In the genomic region with DNA sequence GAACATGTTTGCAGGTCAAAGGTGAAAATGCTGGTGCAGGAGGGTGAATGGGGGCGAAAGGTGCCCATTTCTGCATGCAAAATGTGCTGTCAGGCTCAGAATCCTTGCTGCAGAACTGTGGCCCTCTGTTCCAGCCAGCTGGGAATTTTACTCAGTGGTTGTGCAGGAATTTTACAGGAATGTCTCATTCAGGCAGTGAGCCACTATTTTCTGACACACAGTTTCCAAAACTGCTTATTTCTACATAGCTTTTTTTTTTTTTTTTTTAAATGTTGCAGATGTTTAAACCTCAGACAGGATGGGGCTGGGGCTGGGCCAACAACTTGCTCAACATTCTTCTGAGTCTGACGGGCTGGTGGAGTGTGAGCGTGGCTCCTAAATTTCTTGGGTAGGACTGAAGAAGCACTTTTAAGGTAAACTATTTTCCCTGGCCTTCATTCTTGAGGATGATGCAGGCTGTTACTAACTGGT, we compare ENCODE assay signal across 8 mouse cellular contexts. TPM values are rescaled to one million over a fixed set of nuclear protein-coding genes. Genes with fewer than 3 reads are reported as not detected.
A peak's percentile ranks its signal among the peaks of the same experiment; 100 is the strongest.
DNase-seq lines count a peak whose midpoint lies in the region; ATAC-seq and TF ChIP-seq lines count a peak whose summit lies in the region.

No protein-coding gene starts in this region.

- H3K27ac ChIP-seq in heart, embryonic 14.5 days (replicated peaks in 1 of 2; ENCODE audit: control insufficient read depth in 1 of 2, insufficient read depth in 1 of 2, low read depth in 2 of 2, low read length in 2 of 2) = peak overlapping the region; percentile 10 to 57; a peak in 1 of 4 replicates
- peak overlapping the region; percentile 66 for H3K27ac ChIP-seq in liver, embryonic 16.5 days (ENCODE audit: low read length)
- no peak overlapping the region for H3K27ac ChIP-seq in forebrain, postnatal 0 days (ENCODE audit: low read depth, low read length)

- ATAC-seq in frontal cortex, adult (ENCODE audit: low TSS enrichment) = peak; percentile 69
- no peak for ATAC-seq in heart, embryonic 14.5 days (ENCODE audit: insufficient number of reproducible peaks, insufficient read depth, low FRiP score, low read depth)
- peak; percentile 35 for ATAC-seq in liver, embryonic 16.5 days (ENCODE audit: low read depth)
- ATAC-seq in forebrain, postnatal 0 days = no peak

- no peak overlapping the region for H3K9ac ChIP-seq in heart, embryonic 14.5 days (ENCODE audit: low read length)
- no peak overlapping the region for H3K9ac ChIP-seq in liver, embryonic 16.5 days (ENCODE audit: low read depth, low read length)
- H3K9ac ChIP-seq in forebrain, postnatal 0 days = no peak overlapping the region

- H3K27me3 ChIP-seq in heart, embryonic 14.5 days (ENCODE audit: control insufficient read depth, insufficient read depth, low read length) = no peaks in the 10 kb centered on the region
- H3K27me3 ChIP-seq in liver, embryonic 16.5 days (ENCODE audit: control insufficient read depth, insufficient read depth, low read depth, low read length) = no peaks in the 10 kb centered on the region
- H3K27me3 ChIP-seq in forebrain, postnatal 0 days (ENCODE audit: insufficient read depth, low read length) = no peaks in the 10 kb centered on the region

- no peak for TF ChIP-seq CTCF in forebrain, postnatal 0 days (IDR thresholded peaks at IDR 0.05; ENCODE audit: low read depth)

- H3K36me3 ChIP-seq in heart, embryonic 14.5 days (ENCODE audit: control insufficient read depth, insufficient read depth, low read length) = no peaks in the 10 kb centered on the region
- H3K36me3 ChIP-seq in liver, embryonic 16.5 days (ENCODE audit: control insufficient read depth, insufficient read depth) = no peaks in the 10 kb centered on the region
- H3K36me3 ChIP-seq in forebrain, postnatal 0 days (ENCODE audit: insufficient read depth) = no peaks in the 10 kb centered on the region

- no peaks in the 10 kb centered on the region for H3K9me3 ChIP-seq in heart, embryonic 14.5 days (ENCODE audit: control insufficient read depth, low read length)
- H3K9me3 ChIP-seq in liver, embryonic 16.5 days (replicated peaks; ENCODE audit: control insufficient read depth, low read length) = no peaks in the 10 kb centered on the region
- H3K9me3 ChIP-seq in forebrain, postnatal 0 days (ENCODE audit: low read length) = no peaks in the 10 kb centered on the region

- DNase-seq in frontal cortex, postnatal 36 days (ENCODE audit: low spot score in 2 of 2) = no peak
- peak; percentile 35 for DNase-seq in T-cell, adult 2 months (ENCODE audit: low spot score)
- DNase-seq in testis, postnatal 14 days (ENCODE audit: low spot score) = peak; percentile 42
- DNase-seq in cerebellum, adult 11 months = no peak
- DNase-seq in forebrain, postnatal 0 days = no peak

- no peak overlapping the region for H3K4me3 ChIP-seq in heart, embryonic 14.5 days (ENCODE audit: control insufficient read depth in 1 of 2, insufficient read depth in 1 of 2, low read depth in 1 of 2, low read length in 2 of 2)
- no peak overlapping the region for H3K4me3 ChIP-seq in liver, embryonic 16.5 days (ENCODE audit: low read depth, low read length)
- H3K4me3 ChIP-seq in forebrain, postnatal 0 days (ENCODE audit: low read depth, low read length) = no peak overlapping the region

- peaks cover 7 to 14% of the 10 kb centered on the region in 2 experiments for H3K4me1 ChIP-seq in heart, embryonic 14.5 days (ENCODE audit: control insufficient read depth in 2 of 2, insufficient read depth in 2 of 2, low read length in 2 of 2)
- H3K4me1 ChIP-seq in liver, embryonic 16.5 days (ENCODE audit: control insufficient read depth, low read depth, low read length) = peaks cover 12% of the 10 kb centered on the region
- no peaks in the 10 kb centered on the region for H3K4me1 ChIP-seq in forebrain, postnatal 0 days (ENCODE audit: insufficient read depth)

- WGBS in heart, embryonic 14.5 days = 69% methylated on average over 3 of the region's 3 CpGs
- 41% methylated on average over 3 of the region's 3 CpGs for WGBS in liver, embryonic 16.5 days (ENCODE audit: insufficient replicate concordance)
- 78% methylated on average over 3 of the region's 3 CpGs for WGBS in forebrain, postnatal 0 days

- peak overlapping the region; percentile 11; the same call in 1 of the 2 replicates for H3K4me2 ChIP-seq in heart, embryonic 14.5 days (ENCODE audit: low read length)
- 0 out of 2 replicates have a peak overlapping the region, but pooled peaks have one; percentile 13 for H3K4me2 ChIP-seq in liver, embryonic 16.5 days (ENCODE audit: low read depth, low read length)
- H3K4me2 ChIP-seq in forebrain, postnatal 0 days (ENCODE audit: low read depth) = no peak overlapping the region

RNA-seq across cellular contexts. Expression of gene Zfp281, which starts 58.4 kb away (rescaled TPM):
- polyA plus RNA-seq in heart, embryonic 14.5 days (2014; fragmentation: Nextera tagmentation; extraction: Ambion mirVana) = 13.2 and 14.1 TPM in 2 replicates
- 6.4 TPM in 2 replicates for polyA plus RNA-seq in liver, embryonic 16.5 days (2015; fragmentation: Nextera tagmentation; extraction: Ambion mirVana)
- 37.2 and 43.6 TPM in 2 replicates for total RNA-seq in forebrain, postnatal 0 days (2014; rRNA removed)
- polyA plus RNA-seq in forebrain, postnatal 0 days (2015; fragmentation: Nextera tagmentation; extraction: Ambion mirVana) = 23.5 and 23.7 TPM in 2 replicates

Comparison
In these comparisons a context has a peak if more than half of its experiments do, and no peak if none do; other contexts are left out.
1. ATAC-seq: peak in frontal cortex, adult (single experiment) and liver, embryonic 16.5 days (single experiment); none in heart, embryonic 14.5 days (single experiment) and forebrain, postnatal 0 days (single experiment).
2. DNase-seq: peak in T-cell, adult 2 months (single experiment) and testis, postnatal 14 days (single experiment); none in frontal cortex, postnatal 36 days (0 of 2), cerebellum, adult 11 months (single experiment) and forebrain, postnatal 0 days (single experiment).